Mouse (Mus musculus): ENCODE measurements around the gene Agap1.

Gene Agap1

DNA sequence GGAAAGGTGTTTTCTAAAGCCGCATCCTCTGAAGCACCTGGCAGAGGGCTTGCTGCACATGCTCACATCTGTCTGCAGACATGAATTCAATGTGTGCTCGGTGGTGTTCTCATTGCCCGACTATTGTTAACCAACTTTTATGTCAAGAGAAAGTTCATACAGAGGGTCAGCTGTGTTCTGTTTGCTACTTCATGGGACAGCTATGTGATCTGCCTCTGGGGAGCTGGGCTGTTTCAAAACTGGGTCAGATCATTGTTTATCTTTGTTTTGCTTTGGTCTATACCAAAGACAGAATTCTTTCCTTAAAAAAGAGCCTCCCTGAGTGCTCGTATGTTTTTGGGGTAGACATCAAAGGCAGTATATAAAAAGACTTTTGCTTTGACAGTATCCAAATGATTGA, 89.5 kb downstream of the Agap1 start:
- DNase-seq (ENCODE audit: low spot score in 2 of 2): no peak

DNA sequence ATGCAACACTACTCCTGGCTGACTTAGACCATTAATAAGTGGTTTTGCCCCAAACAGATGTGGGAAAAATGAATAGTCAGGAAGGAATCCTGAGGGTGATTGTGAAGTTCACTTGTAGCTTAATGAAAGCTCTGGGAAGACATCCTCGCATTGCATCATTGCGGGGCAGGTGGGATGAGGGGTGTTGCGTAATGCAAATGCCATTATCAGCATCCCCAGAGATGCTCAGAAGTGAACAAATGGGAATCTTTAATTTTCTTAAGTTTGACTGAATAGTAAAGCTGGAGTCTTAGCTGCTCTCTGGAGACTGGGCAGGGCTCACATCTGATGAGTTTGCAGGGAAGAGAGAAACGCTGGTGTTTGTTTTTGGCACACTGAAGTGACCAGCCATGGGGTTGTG, 90.5 kb downstream of the Agap1 start:
- DNase-seq (ENCODE audit: low spot score in 2 of 2): no peak

DNA sequence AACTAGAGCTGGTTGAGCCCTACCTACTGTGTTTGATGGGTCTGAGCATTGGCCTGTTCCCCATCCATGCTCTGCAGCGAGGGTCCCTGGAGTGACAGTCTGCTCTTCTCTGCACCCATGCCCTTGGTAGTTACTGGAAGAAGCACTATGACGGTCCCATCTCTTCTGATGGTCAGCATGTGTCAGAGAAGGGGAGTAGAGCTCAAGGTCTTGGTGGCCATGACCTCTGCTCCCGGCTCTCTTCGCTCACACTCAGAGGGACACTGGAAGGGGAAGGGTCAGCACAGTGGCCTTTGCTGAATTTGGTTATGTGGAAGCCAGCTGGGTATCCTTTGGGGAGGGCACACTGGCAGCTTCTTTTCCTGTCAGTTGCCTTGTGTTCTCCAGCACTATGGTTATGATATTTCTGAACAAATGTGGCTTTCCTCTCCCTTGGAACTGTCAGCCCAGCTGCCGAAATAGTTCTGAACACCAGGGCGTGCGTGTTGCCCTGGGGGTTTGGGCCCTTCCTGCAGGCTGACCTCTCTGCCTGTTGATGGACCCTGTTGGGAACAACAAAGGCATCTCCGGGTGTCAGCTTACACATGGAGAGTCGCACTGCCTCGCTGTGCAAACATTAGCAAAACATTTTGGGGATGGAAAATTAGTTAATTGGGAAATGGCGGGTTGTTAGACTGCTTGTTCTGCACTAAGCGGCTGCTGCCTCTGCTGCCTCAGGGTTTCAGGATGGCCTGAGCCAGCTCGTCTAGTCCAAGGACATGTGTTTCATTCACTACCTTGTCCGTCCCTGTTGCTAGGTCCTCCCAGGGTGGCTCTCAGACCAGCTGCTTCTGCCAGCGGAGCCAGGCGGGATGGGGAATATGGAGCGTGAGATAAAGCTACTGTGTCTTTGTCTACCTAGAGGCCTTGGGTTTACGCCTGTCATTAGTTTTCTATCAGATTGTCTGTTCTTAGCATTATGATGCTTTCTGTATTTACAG, 93.2 kb downstream of the Agap1 start:
- no peak for DNase-seq (ENCODE audit: low spot score in 2 of 2)

DNA sequence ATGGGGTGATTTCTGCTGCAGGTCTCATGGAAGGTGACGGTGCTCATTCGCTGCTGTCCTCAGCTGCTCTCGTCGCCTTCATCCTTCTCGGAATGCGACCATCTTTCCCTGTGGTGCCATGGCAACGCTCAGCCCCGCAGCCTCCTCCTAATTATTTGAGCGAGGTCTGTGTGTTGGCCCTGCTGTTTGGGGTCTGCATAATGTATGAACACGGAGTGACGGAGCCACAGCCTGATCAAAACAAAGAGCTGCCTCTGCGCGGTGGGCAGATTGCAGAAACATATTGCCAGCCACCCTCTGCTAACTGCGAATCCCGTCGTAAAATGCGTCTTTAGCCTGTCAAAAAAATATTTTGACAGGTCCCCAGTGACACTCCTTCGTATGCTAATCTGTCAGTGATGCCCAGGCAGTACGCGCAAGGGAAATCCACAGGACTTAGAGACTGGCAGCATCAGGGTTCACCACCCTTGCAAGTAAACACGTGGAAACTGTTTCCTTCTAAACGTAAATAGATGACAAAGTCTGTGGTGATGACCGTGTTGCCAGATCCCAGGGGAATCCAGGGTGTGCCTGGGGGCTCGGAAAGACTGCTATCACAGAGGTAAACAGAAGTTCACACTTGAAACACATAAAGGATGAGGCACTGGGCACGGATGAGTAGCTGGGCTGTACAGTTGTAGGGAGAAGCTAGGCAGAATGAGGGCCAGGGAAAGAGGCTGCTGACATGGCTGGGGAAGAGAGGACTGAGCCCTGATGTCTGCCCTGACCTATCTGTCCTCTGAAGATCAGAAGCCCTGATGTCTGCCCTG, 95.7 kb downstream of the Agap1 start:
- no peak for DNase-seq (ENCODE audit: low spot score in 2 of 2)

DNA sequence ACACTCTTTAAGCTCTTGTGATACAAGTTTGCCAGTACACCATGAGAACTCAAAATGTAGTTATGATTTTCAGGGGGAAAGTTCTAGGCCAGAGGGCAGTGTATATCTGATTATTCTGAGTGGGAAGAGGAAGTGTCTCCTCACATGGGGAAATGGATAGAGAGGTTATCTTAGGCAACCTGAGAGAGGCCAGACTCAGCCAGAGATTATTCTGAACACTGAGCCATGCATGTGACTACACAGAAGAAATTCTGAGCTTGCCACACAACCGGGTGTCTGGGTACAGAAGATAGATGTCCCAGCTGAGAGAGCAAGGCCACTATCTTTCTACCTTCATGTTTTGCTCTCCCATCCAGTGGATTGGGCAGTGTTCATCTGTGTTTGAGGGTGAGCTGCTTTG, 97.9 kb downstream of the Agap1 start:
- DNase-seq (ENCODE audit: low spot score in 2 of 2): no peak

- no peak for DNase-seq (ENCODE audit: low spot score in 2 of 2)
These were observed 99.2 kb downstream of the Agap1 start for GRCm38 (mm10) chr1:89553791-89554190.

DNA sequence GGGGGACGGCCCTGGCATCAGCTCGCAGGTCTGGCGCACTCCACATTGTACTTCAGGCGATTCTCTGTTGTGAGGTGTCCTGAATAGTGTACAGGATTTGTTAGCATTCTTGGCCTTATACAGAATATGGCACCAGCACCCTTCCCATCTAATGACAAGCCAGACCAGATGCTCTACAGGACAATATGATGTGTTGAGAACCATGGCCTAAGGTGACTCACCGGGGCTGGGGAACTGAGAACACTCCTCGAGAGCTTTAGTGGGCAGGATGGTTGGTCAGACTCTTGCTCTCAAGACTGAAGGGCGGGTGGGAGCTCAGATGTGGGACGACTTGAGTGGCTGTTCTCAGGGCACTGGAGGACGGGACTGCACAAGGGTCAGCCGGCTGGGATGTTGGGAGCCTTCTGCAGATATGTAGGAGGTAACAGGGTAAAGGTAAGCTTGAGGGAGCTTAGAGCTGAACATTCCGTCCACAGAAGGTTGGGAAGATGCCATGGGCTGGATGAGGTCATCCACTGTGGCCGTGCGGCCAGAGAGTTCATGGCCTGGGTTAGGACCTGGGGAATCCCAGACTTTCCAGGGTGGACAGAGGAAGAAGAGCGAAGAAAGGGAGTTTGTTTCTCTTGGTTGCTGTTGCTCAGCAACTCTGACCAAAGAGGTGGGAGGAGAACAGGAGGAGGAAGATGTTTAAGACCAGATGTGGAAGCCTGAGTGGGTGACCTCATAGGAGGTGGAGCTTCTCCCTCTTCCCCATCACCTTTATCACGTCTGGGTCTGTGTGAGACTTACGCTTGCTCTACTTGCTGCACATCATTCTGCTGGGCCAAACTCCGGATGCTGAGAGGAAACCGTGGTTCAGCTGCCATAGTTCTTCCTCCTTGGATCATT, 100.6 kb downstream of the Agap1 start:
- DNase-seq (ENCODE audit: low spot score in 2 of 2): no peak

DNA sequence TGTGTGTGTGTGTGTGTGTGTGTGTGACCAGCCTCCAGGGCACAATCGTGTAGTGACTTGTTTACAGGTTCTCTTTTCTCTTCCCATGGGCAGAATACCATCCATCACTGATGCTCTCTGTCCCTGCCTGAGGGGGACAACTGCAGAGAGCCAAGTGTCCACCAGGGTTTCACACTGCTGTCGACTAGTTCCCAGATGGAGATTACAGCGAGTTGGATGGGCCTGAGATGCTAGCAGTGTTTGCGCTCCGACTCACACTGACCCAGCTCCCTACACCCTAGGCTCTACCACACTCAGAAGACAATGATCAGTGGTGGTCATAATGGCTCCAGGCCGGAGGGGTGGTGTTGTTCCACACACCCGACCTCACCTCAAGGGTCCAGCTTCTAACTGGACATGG, 101.4 kb downstream of the Agap1 start:
- DNase-seq (ENCODE audit: low spot score in 2 of 2): no peak

DNA sequence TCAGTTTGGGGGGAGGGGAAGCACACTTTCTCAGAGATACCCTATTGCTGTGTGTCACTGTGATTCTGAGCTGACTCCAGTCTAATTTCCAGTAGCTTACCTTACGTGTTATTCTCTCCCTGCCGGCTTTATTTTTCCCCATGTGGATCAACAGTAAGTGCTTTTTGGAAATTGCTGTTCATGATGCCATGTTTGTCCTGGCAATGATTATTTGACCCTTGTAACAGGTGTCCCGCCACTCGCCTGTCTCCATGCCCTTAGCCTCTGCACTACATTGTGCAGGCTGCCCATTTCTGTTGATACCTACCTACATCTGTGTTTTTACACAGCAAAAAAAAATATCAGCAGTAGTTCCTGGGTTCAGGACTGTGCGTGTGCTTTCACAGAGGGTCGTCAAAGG, 102.8 kb downstream of the Agap1 start:
- no peak for DNase-seq (ENCODE audit: low spot score in 2 of 2)

DNA sequence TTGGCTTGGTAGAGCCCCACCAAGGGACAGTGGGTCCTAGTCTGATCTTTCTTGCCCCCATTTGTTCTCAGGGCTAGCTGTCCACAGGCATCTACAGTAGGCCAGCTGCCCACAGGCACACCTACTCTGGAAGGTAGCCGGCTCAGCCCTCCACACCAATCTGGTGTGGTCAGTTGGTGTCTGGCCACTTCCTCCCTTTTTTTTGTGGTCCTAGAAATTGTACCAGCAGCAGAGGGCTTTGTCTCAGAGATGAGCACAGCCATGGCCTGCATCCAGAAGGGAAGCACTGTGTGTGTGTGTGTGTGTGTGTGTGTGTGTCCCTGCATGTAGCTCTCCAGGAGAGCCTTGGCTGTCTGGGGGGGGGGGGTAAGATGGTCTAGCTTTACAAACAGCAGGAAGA, 103.5 kb downstream of the Agap1 start:
- DNase-seq (ENCODE audit: low spot score in 2 of 2): no peak

DNA sequence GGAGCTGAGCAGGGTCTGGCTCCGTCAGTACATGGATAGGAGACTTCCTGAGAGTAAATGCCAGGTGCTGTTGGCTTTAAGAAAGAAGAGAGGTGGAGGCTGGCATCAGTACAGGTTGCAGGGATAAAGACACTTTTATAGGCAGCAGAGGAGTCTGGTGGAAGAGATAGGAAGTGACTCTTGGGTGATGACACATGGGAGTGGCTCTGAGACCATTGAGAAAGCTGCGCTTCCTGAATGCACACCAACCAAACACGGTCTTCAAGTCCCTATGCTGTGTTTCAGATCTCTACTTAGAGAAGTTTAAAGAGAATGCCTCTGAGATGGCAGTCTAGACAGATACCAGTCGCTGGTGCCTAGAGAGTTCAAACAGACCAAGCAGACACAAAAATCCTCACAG, 108.8 kb downstream of the Agap1 start:
- DNase-seq (ENCODE audit: low spot score in 2 of 2): no peak

- no peak for DNase-seq (ENCODE audit: low spot score in 2 of 2)
These were observed 112.2 kb downstream of the Agap1 start for GRCm38 (mm10) chr1:89566578-89567488.

- no peak for DNase-seq (ENCODE audit: low spot score in 2 of 2)
These were observed 114.2 kb downstream of the Agap1 start for GRCm38 (mm10) chr1:89568546-89569405.

DNA sequence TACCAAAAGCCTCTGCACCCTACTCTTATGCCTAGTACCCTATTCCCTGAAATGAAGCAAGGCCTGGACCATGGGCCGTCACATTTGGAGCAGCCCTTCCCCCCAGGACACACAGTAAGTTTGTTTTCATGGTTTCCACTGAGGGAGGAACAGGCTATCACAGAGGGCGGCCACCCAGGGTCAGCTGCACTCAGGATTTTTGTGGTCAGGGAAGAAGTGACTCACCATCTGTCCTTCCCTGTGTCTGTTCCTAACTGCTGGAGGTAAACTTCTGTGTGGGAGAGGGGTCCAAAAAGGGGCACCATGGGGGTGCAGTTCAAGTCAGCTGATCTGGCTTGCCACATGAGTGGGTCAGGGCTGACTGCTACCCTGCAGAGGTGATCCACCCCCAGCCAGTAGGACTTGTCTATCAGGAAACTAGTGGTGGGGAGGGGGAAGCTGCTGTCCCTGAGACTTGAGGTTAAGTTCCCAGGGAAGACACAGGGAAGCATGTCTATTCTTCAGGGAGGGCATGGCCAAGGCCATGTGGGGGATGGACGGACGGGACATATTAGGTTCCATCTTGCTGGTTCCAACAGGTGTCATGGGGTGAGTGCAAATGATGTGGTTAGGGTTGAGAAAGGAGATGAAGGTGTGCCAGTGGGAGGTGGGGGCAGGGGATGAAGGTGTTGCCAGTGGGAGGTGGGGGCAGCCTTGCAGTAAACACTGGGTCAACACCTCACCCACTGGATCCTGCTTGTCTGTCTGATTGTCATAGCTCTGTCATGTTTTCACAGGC, 116.1 kb downstream of the Agap1 start:
- DNase-seq (ENCODE audit: low spot score in 2 of 2): no peak

DNA sequence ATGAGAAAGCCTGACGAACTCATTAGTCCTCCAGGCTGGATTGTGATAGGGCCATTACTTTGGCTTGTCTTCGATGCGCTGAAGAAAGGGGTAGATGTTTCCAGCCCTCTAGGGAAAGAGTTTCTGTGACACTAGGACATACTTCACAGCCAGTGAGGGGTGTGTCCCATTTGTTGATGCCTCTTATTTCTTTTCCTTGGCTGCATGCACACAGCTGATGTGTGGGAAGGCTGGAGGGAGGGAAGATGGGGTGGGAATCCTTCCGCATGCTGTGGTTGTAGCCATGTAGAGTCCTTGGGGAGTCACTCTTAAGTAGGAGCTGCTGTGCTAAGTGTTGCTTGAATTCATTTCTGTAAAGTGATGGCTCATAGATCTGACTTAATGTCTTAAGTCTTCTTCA, 118.9 kb downstream of the Agap1 start:
- DNase-seq (ENCODE audit: low spot score in 2 of 2): peak in 1 of 2 experiments; percentile 23

DNA sequence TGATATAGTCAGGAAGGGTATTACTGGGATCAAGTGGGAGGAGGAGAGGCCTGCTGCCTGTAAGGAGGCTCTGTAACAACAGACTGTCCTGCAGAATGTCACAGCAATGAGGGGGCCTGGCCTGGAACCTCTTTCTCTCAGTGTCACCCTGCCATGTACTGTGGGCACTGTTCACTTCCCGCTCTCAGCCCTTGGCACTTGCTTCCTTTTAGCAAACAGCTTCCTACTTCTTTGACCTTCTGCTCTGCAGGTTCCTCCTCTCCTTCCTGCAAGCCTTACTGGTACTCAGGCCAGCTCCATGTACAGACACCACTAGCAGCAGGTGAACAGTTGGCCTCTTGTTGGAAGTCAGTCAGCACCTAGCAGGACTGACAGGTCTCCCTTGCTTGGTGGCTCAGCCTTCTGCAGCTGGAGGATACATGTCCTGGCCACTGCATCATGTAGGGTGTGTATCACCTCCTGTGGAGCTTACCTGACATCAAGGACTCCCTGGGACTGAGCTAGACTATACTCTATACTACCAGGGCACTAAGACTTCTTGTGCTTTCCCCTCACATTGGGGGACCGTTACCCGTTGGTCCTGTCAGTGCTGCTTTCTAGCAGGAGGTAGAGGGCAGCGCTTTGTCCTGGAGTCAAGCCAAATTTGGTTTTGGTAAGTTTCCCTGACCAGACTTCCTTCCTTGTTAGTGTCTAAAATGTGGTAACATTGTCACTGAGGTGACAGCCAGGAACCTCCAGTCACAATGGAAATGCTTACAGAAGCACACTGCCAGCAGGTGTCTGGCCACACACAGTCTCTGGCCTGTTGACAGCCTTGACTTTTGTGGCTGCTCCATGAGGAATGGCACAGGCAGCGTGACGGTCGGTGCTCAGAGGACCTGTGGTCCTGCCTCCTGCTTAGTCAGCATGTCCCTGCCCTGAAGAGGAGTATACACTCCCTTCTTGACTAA, 120.6 kb downstream of the Agap1 start:
- no peak for DNase-seq (ENCODE audit: low spot score in 2 of 2)

GRCm38 (mm10) chr1:89576174-89576890, 121.7 kb downstream of the Agap1 start:
- DNase-seq (ENCODE audit: low spot score in 2 of 2): no peak

Measured in frontal cortex, postnatal 36 days (tissue).